Comparison of ENCODE assay signal across 8 mouse cellular contexts in genomic region chr13:63431857-63432191, GRCm38 (mm10).
A peak's percentile ranks its signal among the peaks of the same experiment; 100 is the strongest.
DNase-seq lines count a peak whose midpoint lies in the region; ATAC-seq and TF ChIP-seq lines count a peak whose summit lies in the region.

No protein-coding gene starts in this region.

- no peak for ATAC-seq in lung, postnatal 0 days
- peak; percentile 32 for ATAC-seq in erythroid progenitor cell, adult 5-6 weeks (replicated peaks; ENCODE audit: low FRiP score, poor library complexity, severe bottlenecking)
- no peak for ATAC-seq in limb, embryonic 11.5 days (ENCODE audit: insufficient number of reproducible peaks, low FRiP score, low TSS enrichment, low read depth)

- H3K4me1 ChIP-seq in lung, postnatal 0 days (ENCODE audit: insufficient read depth, low read depth, low read length) = no peaks in the 10 kb centered on the region
- H3K4me1 ChIP-seq in limb, embryonic 11.5 days (ENCODE audit: control insufficient read depth, insufficient read depth, low read length) = no peaks in the 10 kb centered on the region
- H3K4me1 ChIP-seq in olfactory bulb, adult 2 months (ENCODE audit: control insufficient read depth, insufficient read depth, low read length) = peaks cover 3% of the 10 kb centered on the region; the same call in 1 of the 2 replicates

- WGBS in lung, postnatal 0 days = 12% methylated on average over 5 of the region's 5 CpGs
- 20% methylated on average over 5 of the region's 5 CpGs for WGBS in limb, embryonic 11.5 days
- WGBS in olfactory bulb, adult 2 months = 8% methylated on average over 5 of the region's 5 CpGs

- H3K27me3 ChIP-seq in lung, postnatal 0 days (replicated peaks; ENCODE audit: insufficient read depth, low read length) = no peaks in the 10 kb centered on the region
- H3K27me3 ChIP-seq in limb, embryonic 11.5 days (ENCODE audit: control insufficient read depth, insufficient read depth, low read length) = no peaks in the 10 kb centered on the region

- no peaks in the 10 kb centered on the region for H3K9me3 ChIP-seq in lung, postnatal 0 days (ENCODE audit: low read length)
- no peaks in the 10 kb centered on the region for H3K9me3 ChIP-seq in limb, embryonic 11.5 days (ENCODE audit: control insufficient read depth, low read length)

- TF ChIP-seq EP300 in lung, postnatal 0 days (IDR thresholded peaks at IDR 0.05) = no peak

- peak overlapping the region; percentile 81 for H3K9ac ChIP-seq in lung, postnatal 0 days (replicated peaks; ENCODE audit: low read depth)
- H3K9ac ChIP-seq in limb, embryonic 11.5 days (ENCODE audit: low read length) = peak overlapping the region; percentile 83

- no peak for TF ChIP-seq CTCF in lung, postnatal 0 days (IDR thresholded peaks at IDR 0.05)
- TF ChIP-seq CTCF in olfactory bulb, adult 2 months (IDR thresholded peaks at IDR 0.05; ENCODE audit: insufficient read depth, low read depth, low read length) = no peak

- DNase-seq in lung, postnatal 0 days (ENCODE audit: low spot score) = no peak
- DNase-seq in lung, postnatal 36 days = no peak
- no peak for DNase-seq in limb, embryonic 11.5 days (ENCODE audit: low spot score)
- no peak for DNase-seq in urinary bladder, adult 2 months (ENCODE audit: low spot score)
- no peak for DNase-seq in spleen, postnatal 4 days (ENCODE audit: low spot score in 2 of 2)
- no peak for DNase-seq in cerebellum, postnatal 36 days

- peak overlapping the region; percentile 96 for H3K27ac ChIP-seq in lung, postnatal 0 days (ENCODE audit: low read length)
- H3K27ac ChIP-seq in limb, embryonic 11.5 days (replicated peaks; ENCODE audit: low read depth, low read length) = peak overlapping the region; percentile 96
- H3K27ac ChIP-seq in olfactory bulb, adult 2 months (ENCODE audit: insufficient read depth, low read depth, low read length) = peak overlapping the region; percentile 88

- peak overlapping the region; percentile 61 for H3K4me3 ChIP-seq in lung, postnatal 0 days (ENCODE audit: low read depth, low read length)
- H3K4me3 ChIP-seq in limb, embryonic 11.5 days (ENCODE audit: low read depth, low read length) = peak overlapping the region; percentile 59
- peak overlapping the region; percentile 99 for H3K4me3 ChIP-seq in olfactory bulb, adult 2 months (ENCODE audit: insufficient read depth, low read depth, low read length)

- no peak for TF ChIP-seq POLR2A in olfactory bulb, adult 2 months (IDR thresholded peaks at IDR 0.05; ENCODE audit: insufficient read depth, low read depth, low read length)

- H3K4me2 ChIP-seq in lung, postnatal 0 days (replicated peaks; ENCODE audit: low read depth, low read length) = peak overlapping the region; percentile 62
- peak overlapping the region; percentile 73 for H3K4me2 ChIP-seq in limb, embryonic 11.5 days (ENCODE audit: low read depth, severe bottlenecking)

- no peaks in the 10 kb centered on the region for H3K36me3 ChIP-seq in lung, postnatal 0 days (ENCODE audit: insufficient read depth, low read length)
- H3K36me3 ChIP-seq in limb, embryonic 11.5 days (ENCODE audit: control insufficient read depth, insufficient read depth, low read length) = no peaks in the 10 kb centered on the region
